Mouse (Mus musculus) spleen, postnatal 36 days (tissue): Measurements from ENCODE around the gene Zfp523.

ENCODE experiments used
- DNase-seq, 2 experiments: peaks; one replicate each; pipeline ENCODE4 v3.0.0; 2022; ENCODE audit warnings: low spot score in 2 of 2, mixed read lengths in 1 of 2

The Zfp523 gene

GRCm38 (mm10) chr17:28160361-28160760 is 16.6 kb upstream of the Zfp523 start:
- DNase-seq: no peak

GRCm38 (mm10) chr17:28161310-28161881 is 15.5 kb upstream of the Zfp523 start:
- no peak for DNase-seq

GRCm38 (mm10) chr17:28163666-28164065 is 13.3 kb upstream of the Zfp523 start:
- DNase-seq: peak; percentile 60 to 65

- DNase-seq: no peak
Observed at GRCm38 (mm10) chr17:28170460-28171305, 6.2 kb upstream of the Zfp523 start.

- no peak for DNase-seq
Observed at GRCm38 (mm10) chr17:28172690-28173089, 4.2 kb upstream of the Zfp523 start.

GRCm38 (mm10) chr17:28177540-28178046 is 664 bp downstream of the Zfp523 start:
- DNase-seq: peak in 1 of 2 experiments; percentile 16

- DNase-seq: no peak
Observed at GRCm38 (mm10) chr17:28180331-28180730, 3.4 kb downstream of the Zfp523 start.

GRCm38 (mm10) chr17:28180783-28181544 is 4.0 kb downstream of the Zfp523 start:
- peak in 1 of 2 experiments; percentile 24 for DNase-seq

- no peak for DNase-seq
Observed at GRCm38 (mm10) chr17:28184971-28185638, 8.2 kb downstream of the Zfp523 start.

- DNase-seq: no peak
Observed at GRCm38 (mm10) chr17:28188313-28188712, 11.4 kb downstream of the Zfp523 start.

- DNase-seq: no peak
Observed at GRCm38 (mm10) chr17:28192754-28193153, 15.8 kb downstream of the Zfp523 start.

GRCm38 (mm10) chr17:28193559-28193958 is 16.6 kb downstream of the Zfp523 start:
- no peak for DNase-seq

GRCm38 (mm10) chr17:28195033-28195432 is 18.1 kb downstream of the Zfp523 start:
- no peak for DNase-seq

GRCm38 (mm10) chr17:28197646-28198045 is 20.7 kb downstream of the Zfp523 start:
- DNase-seq: no peak

GRCm38 (mm10) chr17:28201982-28202381 is 25.1 kb downstream of the Zfp523 start:
- no peak for DNase-seq

GRCm38 (mm10) chr17:28204052-28204720 is 27.3 kb downstream of the Zfp523 start:
- peak; percentile 53 to 55 for DNase-seq

GRCm38 (mm10) chr17:28205443-28205842 is 28.5 kb downstream of the Zfp523 start:
- no peak for DNase-seq

- no peak for DNase-seq
Observed at GRCm38 (mm10) chr17:28207092-28207491, 30.2 kb downstream of the Zfp523 start.

- DNase-seq: peak; percentile 85
Observed at GRCm38 (mm10) chr17:28207591-28208313, 30.8 kb downstream of the Zfp523 start, which contains the start of gene Def6. TSS of gene Def6 (plus strand) at chr17:28207778.

GRCm38 (mm10) chr17:28208314-28208612 is 31.3 kb downstream of the Zfp523 start:
- DNase-seq: no peak
